Mouse (Mus musculus) heart, adult 11 months (tissue): ENCODE data around the gene Gna14.

Source experiments
- DNase-seq: peaks from one replicate; pipeline ENCODE4 v3.0.0; 2022

The Gna14 gene

GRCm38 (mm10) chr19:16598653-16599297 lies 163.2 kb downstream of the Gna14 start:
- DNase-seq: peak; percentile 94

GRCm38 (mm10) chr19:16599298-16599970 lies 163.9 kb downstream of the Gna14 start:
- DNase-seq: peak; percentile 91

GRCm38 (mm10) chr19:16602026-16602425 lies 166.5 kb downstream of the Gna14 start:
- DNase-seq: no peak

GRCm38 (mm10) chr19:16607634-16608033 lies 172.1 kb downstream of the Gna14 start:
- peak; percentile 77 for DNase-seq

- DNase-seq: no peak
Measured at GRCm38 (mm10) chr19:16623154-16623553, 187.6 kb downstream of the Gna14 start.

GRCm38 (mm10) chr19:16624994-16625393 lies 189.4 kb downstream of the Gna14 start:
- no peak for DNase-seq

- no peak for DNase-seq
Measured at GRCm38 (mm10) chr19:16625610-16626395, 190.2 kb downstream of the Gna14 start.
